Mouse (Mus musculus) midbrain, embryonic 14.5 days (tissue): Measurements from ENCODE around the gene Ddb2. TPM values are rescaled to one million over a fixed set of nuclear protein-coding genes. Genes with fewer than 3 reads are reported as not detected.
A peak's percentile ranks its signal among the peaks of the same experiment; 100 is the strongest.

Source experiments
- ATAC-seq: fragments of 200-750 bp; cut with Nextera tagmentation; 2 replicates; pipeline ENCODE4 v1.8.0; 2017; ENCODE audit warnings: moderate number of reproducible peaks, moderate library complexity; ENCODE audit not compliant: low FRiP score, low TSS enrichment
- DNase-seq: peaks from one replicate; pipeline ENCODE4 v3.0.0-alpha.2; 2015
- H3K27ac ChIP-seq: fragments of 300-500 bp; sonication (generic); replicated peaks from 2 replicates; pipeline ENCODE4 v1.5.1; 2014; ENCODE audit warnings: mild to moderate bottlenecking, low read depth, low read length, moderate library complexity
- H3K27me3 ChIP-seq: fragments of 300-500 bp; sonication (generic); 2 replicates; pipeline ENCODE4 v1.6.1; 2014; ENCODE audit warnings: low read length, control low read depth, mixed read lengths; ENCODE audit not compliant: control insufficient read depth, insufficient read depth
- H3K36me3 ChIP-seq: fragments of 300-500 bp; sonication (generic); 2 replicates; pipeline ENCODE4 v1.6.1; 2014; ENCODE audit warnings: low read length, control low read depth; ENCODE audit not compliant: control insufficient read depth, insufficient read depth
- H3K4me1 ChIP-seq: fragments of 300-500 bp; sonication (generic); 2 replicates; pipeline ENCODE4 v1.6.1; 2014; ENCODE audit warnings: mild to moderate bottlenecking, antibody characterized with exemption, low read length, control low read depth; ENCODE audit not compliant: control insufficient read depth, insufficient read depth
- H3K4me2 ChIP-seq: fragments of 300-500 bp; sonication (generic); 2 replicates; pipeline ENCODE4 v1.6.1; 2014; ENCODE audit warnings: mild to moderate bottlenecking, low read length, moderate library complexity
- H3K4me3 ChIP-seq: fragments of 300-500 bp; sonication (generic); replicated peaks from 2 replicates; pipeline ENCODE4 v1.5.1; 2014; ENCODE audit warnings: low read depth, low read length
- H3K9ac ChIP-seq: fragments of 300-500 bp; sonication (generic); replicated peaks from 2 replicates; pipeline ENCODE4 v1.6.1; 2014; ENCODE audit warnings: mild to moderate bottlenecking, low read length, moderate library complexity
- H3K9me3 ChIP-seq: fragments of 300-500 bp; sonication (generic); 2 replicates; pipeline ENCODE4 v1.6.1; 2016; ENCODE audit warnings: low read length, control low read depth, mixed read lengths; ENCODE audit not compliant: control insufficient read depth
- WGBS: fragments of 180-500 bp; shearing (Covaris S2); extraction: QIAGEN DNeasy Blood & Tissue Kit; methylation state at CpG from one replicate; pipeline ENCODE4 v1.1.7; 2014; 5-methylcytosine and 5-hydroxymethylcytosine counted together
- polyA plus RNA-seq: library from polyadenylated mRNA; unstranded; fragments of >200 nt; fragmentation: Nextera tagmentation; extraction: Ambion mirVana; gene quantifications from 2 replicates; pipeline ENCODE4 v1.2.1, GENCODE M21; 2014

The Ddb2 gene
- polyA plus RNA-seq, 1 experiment from 2014 or later: 10.6 TPM

DNA sequence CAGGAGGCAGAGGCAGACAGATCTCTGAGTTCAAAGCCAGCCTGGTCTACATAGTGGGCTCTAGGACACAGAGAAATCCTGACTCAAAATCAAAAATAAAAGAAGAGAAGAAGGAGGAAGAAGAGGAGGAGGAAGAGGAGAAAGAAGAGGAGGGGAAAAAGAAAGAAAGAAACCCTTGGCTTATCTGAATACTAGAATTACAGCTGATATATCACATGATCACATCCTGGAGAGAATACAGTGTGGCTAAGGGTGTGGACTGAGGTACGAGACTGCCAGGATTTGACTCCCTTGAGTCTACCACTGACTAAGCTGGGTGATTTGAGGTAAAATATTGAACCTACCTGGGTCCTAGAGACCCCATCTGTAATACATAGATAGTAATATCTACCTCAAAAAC lies 50.6 kb downstream of the Ddb2 start:
- no peaks in the 10 kb centered on the region for H3K9me3 ChIP-seq
- H3K4me2 ChIP-seq: no peak overlapping the region

DNA sequence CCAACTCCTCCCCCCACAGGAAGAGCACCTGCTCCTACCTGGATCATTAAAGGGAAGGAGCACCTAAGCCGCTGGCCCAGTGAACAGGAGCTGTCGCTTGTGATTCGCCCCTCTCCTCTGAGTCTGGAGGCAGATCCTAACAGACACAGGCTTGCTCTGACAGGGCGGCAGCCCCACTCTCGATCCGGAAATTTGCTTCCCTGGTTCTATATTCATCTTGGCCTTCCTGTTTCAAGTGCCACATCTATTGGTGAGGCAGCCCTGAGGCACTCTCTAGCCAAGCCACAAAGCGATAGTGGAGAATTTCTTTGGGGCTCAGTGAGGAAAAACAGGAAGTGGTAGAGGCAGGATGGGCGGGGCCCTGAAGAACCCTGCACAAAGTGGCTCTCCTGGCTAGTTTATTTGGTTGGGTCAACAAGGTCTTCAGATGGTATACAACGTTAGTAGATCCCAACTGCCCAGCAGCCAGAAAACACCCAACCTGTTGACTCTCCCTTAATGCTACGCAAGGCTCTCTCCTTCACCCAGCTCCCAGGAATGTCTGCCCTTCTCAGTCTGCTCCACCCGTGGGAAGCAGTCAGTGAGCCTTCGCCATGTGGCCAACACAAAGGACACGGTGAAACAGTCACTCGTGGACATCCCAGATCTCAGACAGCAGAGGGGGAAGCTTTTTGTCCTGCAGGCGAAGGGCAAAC lies 52.9 kb downstream of the Ddb2 start, which contains the start of gene Madd:
Gene Madd (minus strand): TSS at position 127 of the 695 bp plus-strand sequence.
- peak; percentile 12; the same call in 1 of the 2 replicates for ATAC-seq

More for the DNA sequence above, 50.6 kb downstream of the Ddb2 start:
- no peak overlapping the region for H3K4me3 ChIP-seq
- peaks cover 8% of the 10 kb centered on the region for H3K4me1 ChIP-seq
- ATAC-seq: no peak
- 86% methylated on average over 1 of the region's 1 CpGs for WGBS
- no peaks in the 10 kb centered on the region for H3K27me3 ChIP-seq
- no peak overlapping the region for H3K27ac ChIP-seq
- no peak overlapping the region for H3K9ac ChIP-seq
- H3K36me3 ChIP-seq: no peaks in the 10 kb centered on the region
- DNase-seq: no peak

DNA sequence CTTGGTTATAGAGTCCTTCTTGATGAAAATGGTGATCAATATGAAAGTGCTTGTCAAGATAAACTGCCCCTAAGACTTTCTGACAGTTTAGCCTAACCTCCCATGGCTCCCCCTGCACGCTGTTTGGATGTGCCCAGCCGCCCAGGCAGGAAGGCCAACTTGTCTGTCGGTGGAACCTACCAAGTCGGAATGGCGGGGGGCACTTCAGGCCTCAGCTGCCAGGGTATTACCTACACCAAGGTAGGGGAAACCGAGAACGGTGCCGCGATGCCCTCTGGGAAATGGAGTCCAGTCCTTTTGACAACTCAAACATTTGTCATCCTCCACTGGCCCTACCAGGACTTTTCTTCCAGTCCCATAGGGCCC lies 53.7 kb downstream of the Ddb2 start:
- WGBS: 1% methylated on average over 9 of the region's 9 CpGs

More for the DNA sequence above, 52.9 kb downstream of the Ddb2 start, which contains the start of gene Madd:
- Histone ChIP-seq H3K4me1 (peaks cover 23% of the 10 kb centered on the region), H3K9ac (peak within 1 kb of the TSS; percentile 84), H3K4me2 (peak within 1 kb of the TSS; percentile 74), H3K27ac (peak within 1 kb of the TSS; percentile 93), H3K27me3 (no peaks in the 10 kb centered on the region), H3K36me3 (peaks cover 4% of the 10 kb centered on the region; the same call in 1 of the 2 replicates), H3K9me3 (no peaks in the 10 kb centered on the region), H3K4me3 (peak within 1 kb of the TSS; percentile 87)
- WGBS: 71% methylated on average over 15 of the region's 15 CpGs
- no peak for DNase-seq

DNA sequence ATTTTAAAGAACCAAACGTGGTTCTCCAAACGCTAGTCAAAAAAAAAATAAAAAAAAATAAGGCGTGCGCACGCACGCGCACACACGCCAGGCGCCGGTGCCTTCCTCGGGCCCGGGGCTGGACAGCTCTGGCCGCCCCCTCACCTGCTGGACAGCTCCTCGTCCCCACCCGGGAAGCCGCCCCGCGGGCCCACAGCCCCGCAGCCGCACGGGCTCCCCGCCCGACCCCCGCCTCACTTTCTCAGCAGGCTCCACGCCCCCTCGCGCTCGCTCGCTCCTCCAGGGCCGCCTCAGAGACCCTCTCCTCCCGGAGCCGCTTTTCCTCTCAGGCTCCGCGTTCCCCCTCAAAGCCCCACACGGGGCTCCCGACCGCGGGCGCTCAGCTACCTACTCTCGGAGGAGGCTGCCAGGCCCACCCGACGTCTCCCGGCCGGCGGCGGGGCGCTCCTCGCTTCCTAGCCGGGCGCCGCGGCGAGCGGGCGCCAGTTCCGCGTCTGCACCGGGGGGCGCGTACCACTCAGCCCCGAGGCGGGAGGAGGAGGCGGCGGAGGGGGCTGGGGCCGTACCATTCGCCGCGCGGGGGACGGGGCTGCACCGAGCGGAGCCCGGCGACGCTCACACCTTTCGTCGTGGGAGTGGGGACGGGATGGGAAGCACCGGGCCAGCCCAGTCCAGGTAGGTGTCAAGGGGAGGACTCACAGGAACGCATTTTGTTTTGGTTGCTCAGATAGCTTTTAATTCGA lies 54.2 kb downstream of the Ddb2 start:
- peak overlapping the region; percentile 87 for H3K4me3 ChIP-seq
- ATAC-seq: peak; percentile 95
- H3K4me1 ChIP-seq: peaks cover 23% of the 10 kb centered on the region
- H3K9me3 ChIP-seq: no peaks in the 10 kb centered on the region
- no peaks in the 10 kb centered on the region for H3K27me3 ChIP-seq
- WGBS: under 1% methylated on average over 77 of the region's 81 CpGs
- peak overlapping the region; percentile 74 for H3K4me2 ChIP-seq
- DNase-seq: peak; percentile 94
- H3K9ac ChIP-seq: peak overlapping the region; percentile 84
- H3K27ac ChIP-seq: peak overlapping the region; percentile 93
- H3K36me3 ChIP-seq: peaks cover 14% of the 10 kb centered on the region

More for the DNA sequence above, 53.7 kb downstream of the Ddb2 start:
- peaks cover 9% of the 10 kb centered on the region for H3K36me3 ChIP-seq
- no peaks in the 10 kb centered on the region for H3K9me3 ChIP-seq
- ATAC-seq: peak; percentile 96
- H3K27ac ChIP-seq: peak overlapping the region; percentile 93
- peak overlapping the region; percentile 74 for H3K4me2 ChIP-seq
- H3K4me1 ChIP-seq: peaks cover 23% of the 10 kb centered on the region
- H3K9ac ChIP-seq: peak overlapping the region; percentile 84
- peak; percentile 98 for DNase-seq
- peak overlapping the region; percentile 87 for H3K4me3 ChIP-seq
- H3K27me3 ChIP-seq: no peaks in the 10 kb centered on the region

DNA sequence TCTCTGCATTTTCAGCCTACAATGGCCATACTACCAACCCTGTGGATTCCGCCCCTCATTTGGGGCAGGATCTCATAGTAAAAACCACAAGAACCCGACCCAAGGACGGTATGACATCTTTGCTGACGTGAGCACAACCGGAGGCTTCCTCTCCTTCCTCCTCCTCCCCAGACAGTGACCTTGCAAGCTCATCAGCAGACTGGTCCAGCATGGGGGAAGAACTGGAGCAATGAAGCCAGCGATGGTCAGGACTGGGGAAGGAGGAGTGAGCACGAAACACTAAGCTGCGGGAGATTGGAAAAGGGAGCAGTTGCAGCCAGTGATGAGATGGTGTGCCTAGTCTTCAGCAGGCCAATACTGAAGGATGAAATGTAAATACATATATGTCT lies 54.8 kb downstream of the Ddb2 start:
- Histone ChIP-seq H3K9me3 (no peaks in the 10 kb centered on the region), H3K27me3 (no peaks in the 10 kb centered on the region), H3K36me3 (peaks cover 17% of the 10 kb centered on the region), H3K4me1 (peaks cover 23% of the 10 kb centered on the region), H3K4me2 (peak overlapping the region; percentile 74), H3K4me3 (peak overlapping the region; percentile 87), H3K27ac (peak overlapping the region; percentile 93), H3K9ac (peak overlapping the region; percentile 84)
- ATAC-seq (no peak), DNase-seq (peak; percentile 31)
- 9% methylated on average over 8 of the region's 8 CpGs for WGBS

DNA sequence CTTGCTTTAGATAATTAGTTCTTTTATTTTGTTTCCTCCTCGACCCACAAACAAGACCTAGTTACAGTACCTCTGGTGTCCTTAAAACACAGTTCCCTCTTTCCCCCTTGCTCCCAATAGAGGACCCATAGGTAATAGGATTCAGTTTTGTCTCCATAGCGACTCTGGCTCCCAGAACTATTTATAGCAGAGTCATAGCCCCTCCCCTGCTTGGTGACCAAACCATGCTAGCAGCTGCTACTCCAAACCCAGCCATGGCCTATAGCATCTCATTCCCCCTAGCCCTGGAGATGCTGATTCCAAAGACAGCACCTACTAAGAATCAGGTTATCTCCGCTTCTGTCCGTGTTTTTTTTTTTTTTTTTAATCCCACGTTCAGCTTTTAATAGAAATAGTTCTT lies 56.1 kb downstream of the Ddb2 start:
- peak overlapping the region; percentile 74 for H3K4me2 ChIP-seq
- no peak overlapping the region for H3K27ac ChIP-seq
- WGBS: 67% methylated on average over 5 of the region's 5 CpGs
- no peaks in the 10 kb centered on the region for H3K27me3 ChIP-seq
- DNase-seq (no peak), ATAC-seq (no peak)
- H3K4me3 ChIP-seq: no peak overlapping the region
- H3K36me3 ChIP-seq: peaks cover 30% of the 10 kb centered on the region
- no peaks in the 10 kb centered on the region for H3K9me3 ChIP-seq
- peaks cover 23% of the 10 kb centered on the region for H3K4me1 ChIP-seq
- H3K9ac ChIP-seq: no peak overlapping the region; the same call in 1 of the 2 replicates

DNA sequence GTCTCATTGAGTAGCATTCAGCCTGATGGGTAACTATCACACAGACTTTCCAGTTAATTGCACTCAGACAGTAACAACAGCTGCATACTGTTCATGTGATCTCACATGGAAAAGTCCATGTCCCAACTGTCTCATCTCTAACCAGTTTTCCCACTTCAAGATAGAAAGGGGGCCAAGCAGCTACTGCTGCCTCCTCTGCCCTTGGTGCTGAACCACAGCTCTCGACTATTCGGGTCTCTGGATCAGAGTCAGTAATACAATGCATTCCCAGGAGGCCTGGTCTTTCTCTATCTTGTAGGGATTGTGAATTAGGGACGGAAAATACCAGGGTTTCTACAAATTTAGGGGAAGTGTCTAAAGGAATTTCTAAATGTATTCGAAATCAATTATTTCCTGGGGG lies 57.0 kb downstream of the Ddb2 start:
- peaks cover 23% of the 10 kb centered on the region for H3K4me1 ChIP-seq
- no peak overlapping the region for H3K4me3 ChIP-seq
- no peak for DNase-seq
- no peaks in the 10 kb centered on the region for H3K9me3 ChIP-seq
- no peak for ATAC-seq
- 39% methylated on average over 4 of the region's 4 CpGs for WGBS
- H3K27me3 ChIP-seq: no peaks in the 10 kb centered on the region
- H3K27ac ChIP-seq: no peak overlapping the region
- H3K4me2 ChIP-seq: no peak overlapping the region
- H3K36me3 ChIP-seq: peaks cover 36% of the 10 kb centered on the region
- no peak overlapping the region for H3K9ac ChIP-seq

DNA sequence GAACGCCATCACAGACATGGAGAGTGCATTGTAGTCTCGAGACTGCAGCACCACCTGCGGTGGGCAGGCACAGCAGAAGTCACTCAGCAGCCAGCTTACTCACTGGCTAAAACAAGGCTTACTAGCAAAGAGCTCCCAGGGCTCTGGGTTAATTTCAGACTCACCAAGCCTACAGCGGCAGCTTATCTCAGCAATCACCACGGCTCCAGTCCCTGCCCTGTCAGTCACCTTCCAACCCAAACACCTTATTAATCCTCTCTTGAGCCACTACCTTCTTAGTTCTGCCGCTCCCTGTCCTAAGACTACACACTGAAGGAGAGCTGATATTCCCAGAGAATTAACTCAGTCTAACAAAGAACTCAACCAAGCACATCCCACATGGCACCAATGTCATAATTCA lies 60.5 kb downstream of the Ddb2 start:
- DNase-seq (no peak), ATAC-seq (no peak)
- Histone ChIP-seq H3K9ac (no peak overlapping the region), H3K9me3 (no peaks in the 10 kb centered on the region), H3K36me3 (peaks cover 70% of the 10 kb centered on the region), H3K27ac (no peak overlapping the region), H3K4me1 (peaks cover 15% of the 10 kb centered on the region), H3K27me3 (no peaks in the 10 kb centered on the region), H3K4me3 (no peak overlapping the region), H3K4me2 (no peak overlapping the region)
- 72% methylated on average over 6 of the region's 6 CpGs for WGBS
